Mouse (Mus musculus): Measurements from ENCODE around the gene Cdkn2d. TPM values are rescaled to one million over a fixed set of nuclear protein-coding genes. Genes with fewer than 3 reads are reported as not detected.

Gene Cdkn2d
- polyA plus RNA-seq, 1 experiment = 330 TPM

DNA sequence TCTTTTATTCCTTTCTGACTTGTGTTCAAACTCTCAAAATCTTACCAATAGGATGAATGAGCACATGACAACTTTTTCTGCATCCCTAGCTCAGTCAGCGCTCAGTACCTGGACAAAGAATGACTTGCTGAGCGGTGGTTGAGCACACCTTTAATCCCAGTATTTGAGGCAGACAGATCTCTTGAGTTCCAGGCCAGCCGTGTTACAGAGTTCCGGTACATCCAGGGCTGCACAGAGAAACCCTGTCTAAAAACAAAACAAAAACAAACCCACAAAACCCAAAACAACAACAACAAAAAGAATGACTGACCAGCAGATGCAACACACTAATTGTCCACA lies 29.0 kb upstream of the Cdkn2d start:
- peak overlapping the region; percentile 75 for H3K4me3 ChIP-seq (ENCODE audit: control insufficient read depth, insufficient read depth, low read length)
- TF ChIP-seq CTCF (IDR thresholded peaks at IDR 0.05; ENCODE audit: borderline replicate concordance, control insufficient read depth, extremely low read depth, insufficient read depth, low read length, poor library complexity) (no peak), POLR2A (IDR thresholded peaks at IDR 0.05; ENCODE audit: control insufficient read depth, extremely low read depth, insufficient read depth, low read length, poor library complexity) (no peak)
- H3K27me3 ChIP-seq (ENCODE audit: control insufficient read depth, insufficient read depth, low read length) = no peaks in the 10 kb centered on the region
- no peak for DNase-seq
- 12% methylated on average over 4 of the region's 4 CpGs for WGBS
- peaks cover 50% of the 10 kb centered on the region for H3K4me1 ChIP-seq (replicated peaks; ENCODE audit: control insufficient read depth, insufficient read depth, low read length)
- no peak overlapping the region for H3K27ac ChIP-seq (ENCODE audit: control insufficient read depth, insufficient read depth, low read length)
- no peaks in the 10 kb centered on the region for H3K36me3 ChIP-seq (ENCODE audit: control insufficient read depth, insufficient read depth, low read length)

DNA sequence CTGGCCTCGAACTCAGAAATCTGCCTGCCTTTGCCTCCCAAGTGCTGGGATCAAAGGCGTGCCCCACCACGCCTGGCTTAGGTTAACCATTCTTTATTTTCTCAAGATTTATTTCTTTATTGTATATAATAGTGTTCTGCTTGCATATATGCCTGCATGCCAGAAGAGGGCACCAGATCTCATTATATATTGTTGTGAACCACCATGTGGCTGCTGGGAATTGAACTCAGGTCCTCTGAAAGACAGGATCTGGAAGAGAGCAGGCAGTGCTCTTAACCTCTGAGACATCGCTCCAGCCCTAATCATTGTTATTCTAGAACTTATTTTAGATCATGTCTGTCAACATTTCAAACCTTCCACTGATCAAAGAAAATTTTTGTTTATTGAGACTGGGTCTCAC lies 28.3 kb upstream of the Cdkn2d start:
- WGBS = 92% methylated on average over 4 of the region's 4 CpGs
- no peak for TF ChIP-seq POLR2A (IDR thresholded peaks at IDR 0.05; ENCODE audit: control insufficient read depth, extremely low read depth, insufficient read depth, low read length, poor library complexity)
- TF ChIP-seq CTCF (IDR thresholded peaks at IDR 0.05; ENCODE audit: borderline replicate concordance, control insufficient read depth, extremely low read depth, insufficient read depth, low read length, poor library complexity) = no peak
- Histone ChIP-seq H3K27ac (ENCODE audit: control insufficient read depth, insufficient read depth, low read length) (peak overlapping the region; percentile 89; the same call in 1 of the 2 replicates), H3K4me1 (replicated peaks; ENCODE audit: control insufficient read depth, insufficient read depth, low read length) (peaks cover 47% of the 10 kb centered on the region), H3K36me3 (ENCODE audit: control insufficient read depth, insufficient read depth, low read length) (no peaks in the 10 kb centered on the region), H3K4me3 (ENCODE audit: control insufficient read depth, insufficient read depth, low read length) (no peak overlapping the region), H3K27me3 (ENCODE audit: control insufficient read depth, insufficient read depth, low read length) (no peaks in the 10 kb centered on the region)
- DNase-seq = no peak

DNA sequence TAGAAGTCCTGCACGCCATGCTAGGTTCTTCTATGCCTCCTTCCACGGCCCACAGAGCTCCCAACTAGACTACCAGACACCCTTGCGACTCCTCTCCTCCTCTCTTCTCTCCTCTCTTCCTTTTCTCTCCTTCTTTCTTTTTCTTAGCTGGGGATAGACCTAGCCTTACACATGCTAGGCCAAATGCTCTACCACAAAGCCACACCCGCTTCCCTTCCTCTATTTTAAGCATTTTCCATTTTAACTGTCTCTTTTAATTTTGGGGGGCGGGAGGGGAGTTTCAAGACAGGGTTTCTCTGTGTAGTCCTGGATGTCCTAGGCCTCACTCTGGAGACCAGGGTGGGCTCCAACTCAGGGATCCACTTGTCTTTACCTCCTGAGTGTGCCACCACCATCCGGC lies 27.6 kb upstream of the Cdkn2d start:
- Histone ChIP-seq H3K4me1 (replicated peaks; ENCODE audit: control insufficient read depth, insufficient read depth, low read length) (peaks cover 42% of the 10 kb centered on the region), H3K27me3 (ENCODE audit: control insufficient read depth, insufficient read depth, low read length) (no peaks in the 10 kb centered on the region), H3K36me3 (ENCODE audit: control insufficient read depth, insufficient read depth, low read length) (no peaks in the 10 kb centered on the region), H3K27ac (ENCODE audit: control insufficient read depth, insufficient read depth, low read length) (peak overlapping the region; percentile 89), H3K4me3 (ENCODE audit: control insufficient read depth, insufficient read depth, low read length) (no peak overlapping the region)
- TF ChIP-seq POLR2A (IDR thresholded peaks at IDR 0.05; ENCODE audit: control insufficient read depth, extremely low read depth, insufficient read depth, low read length, poor library complexity) (no peak), CTCF (IDR thresholded peaks at IDR 0.05; ENCODE audit: borderline replicate concordance, control insufficient read depth, extremely low read depth, insufficient read depth, low read length, poor library complexity) (no peak)
- WGBS = 21% methylated on average over 6 of the region's 6 CpGs
- no peak for DNase-seq

DNA sequence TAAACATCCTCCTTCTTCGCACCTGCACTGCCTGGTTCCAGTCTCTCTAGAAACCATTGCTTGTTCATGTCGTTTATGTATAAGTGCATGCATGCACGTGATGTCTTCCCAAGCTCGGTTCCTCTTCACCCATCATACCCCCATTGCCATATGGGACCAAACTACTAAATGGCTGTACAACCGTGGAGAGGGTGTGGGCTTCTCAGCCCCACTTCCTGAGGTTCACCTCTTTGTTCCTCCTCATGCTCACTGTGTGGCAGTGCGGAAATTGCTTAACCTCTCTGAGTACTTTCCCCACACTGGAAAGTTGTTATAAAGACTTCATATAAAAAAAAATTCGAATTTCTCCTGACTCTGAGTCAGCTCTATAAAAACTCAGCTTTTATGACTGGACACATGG lies 25.5 kb upstream of the Cdkn2d start:
- no peak for TF ChIP-seq POLR2A (IDR thresholded peaks at IDR 0.05; ENCODE audit: control insufficient read depth, extremely low read depth, insufficient read depth, low read length, poor library complexity)
- TF ChIP-seq CTCF (IDR thresholded peaks at IDR 0.05; ENCODE audit: borderline replicate concordance, control insufficient read depth, extremely low read depth, insufficient read depth, low read length, poor library complexity) = no peak
- Histone ChIP-seq H3K36me3 (ENCODE audit: control insufficient read depth, insufficient read depth, low read length) (no peaks in the 10 kb centered on the region), H3K27ac (ENCODE audit: control insufficient read depth, insufficient read depth, low read length) (peak overlapping the region; percentile 93), H3K27me3 (ENCODE audit: control insufficient read depth, insufficient read depth, low read length) (no peaks in the 10 kb centered on the region), H3K4me1 (replicated peaks; ENCODE audit: control insufficient read depth, insufficient read depth, low read length) (peaks cover 35% of the 10 kb centered on the region), H3K4me3 (ENCODE audit: control insufficient read depth, insufficient read depth, low read length) (no peak overlapping the region)
- WGBS = 8% methylated on average over 7 of the region's 7 CpGs
- DNase-seq = peak; percentile 55

DNA sequence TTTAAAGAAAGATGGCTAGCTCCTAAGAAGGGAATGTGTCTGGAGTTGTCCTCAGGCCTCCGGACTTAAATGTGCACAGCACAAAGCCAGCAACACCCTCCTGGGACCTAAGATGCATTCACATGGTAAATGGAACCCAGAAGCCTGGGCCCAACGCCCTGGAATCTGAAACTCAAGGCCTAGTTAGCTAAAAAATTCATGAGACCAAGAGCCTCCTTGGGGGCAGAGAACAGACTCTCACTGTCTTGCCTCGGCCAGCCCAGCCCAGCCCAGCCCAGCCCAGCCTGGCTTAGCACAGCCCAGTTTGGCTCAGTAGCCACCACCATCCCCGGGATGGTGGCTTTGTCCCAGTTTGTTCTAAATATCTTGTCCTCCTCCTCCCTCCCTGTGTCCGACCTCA lies 24.2 kb upstream of the Cdkn2d start:
- Histone ChIP-seq H3K27ac (ENCODE audit: control insufficient read depth, insufficient read depth, low read length) (peak overlapping the region; percentile 58; the same call in 1 of the 2 replicates), H3K36me3 (ENCODE audit: control insufficient read depth, insufficient read depth, low read length) (no peaks in the 10 kb centered on the region), H3K4me1 (replicated peaks; ENCODE audit: control insufficient read depth, insufficient read depth, low read length) (peaks cover 35% of the 10 kb centered on the region), H3K4me3 (ENCODE audit: control insufficient read depth, insufficient read depth, low read length) (no peak overlapping the region), H3K27me3 (ENCODE audit: control insufficient read depth, insufficient read depth, low read length) (no peaks in the 10 kb centered on the region)
- no peak for DNase-seq
- WGBS = 93% methylated on average over 5 of the region's 5 CpGs
- TF ChIP-seq CTCF (IDR thresholded peaks at IDR 0.05; ENCODE audit: borderline replicate concordance, control insufficient read depth, extremely low read depth, insufficient read depth, low read length, poor library complexity) (no peak), POLR2A (IDR thresholded peaks at IDR 0.05; ENCODE audit: control insufficient read depth, extremely low read depth, insufficient read depth, low read length, poor library complexity) (no peak)

DNA sequence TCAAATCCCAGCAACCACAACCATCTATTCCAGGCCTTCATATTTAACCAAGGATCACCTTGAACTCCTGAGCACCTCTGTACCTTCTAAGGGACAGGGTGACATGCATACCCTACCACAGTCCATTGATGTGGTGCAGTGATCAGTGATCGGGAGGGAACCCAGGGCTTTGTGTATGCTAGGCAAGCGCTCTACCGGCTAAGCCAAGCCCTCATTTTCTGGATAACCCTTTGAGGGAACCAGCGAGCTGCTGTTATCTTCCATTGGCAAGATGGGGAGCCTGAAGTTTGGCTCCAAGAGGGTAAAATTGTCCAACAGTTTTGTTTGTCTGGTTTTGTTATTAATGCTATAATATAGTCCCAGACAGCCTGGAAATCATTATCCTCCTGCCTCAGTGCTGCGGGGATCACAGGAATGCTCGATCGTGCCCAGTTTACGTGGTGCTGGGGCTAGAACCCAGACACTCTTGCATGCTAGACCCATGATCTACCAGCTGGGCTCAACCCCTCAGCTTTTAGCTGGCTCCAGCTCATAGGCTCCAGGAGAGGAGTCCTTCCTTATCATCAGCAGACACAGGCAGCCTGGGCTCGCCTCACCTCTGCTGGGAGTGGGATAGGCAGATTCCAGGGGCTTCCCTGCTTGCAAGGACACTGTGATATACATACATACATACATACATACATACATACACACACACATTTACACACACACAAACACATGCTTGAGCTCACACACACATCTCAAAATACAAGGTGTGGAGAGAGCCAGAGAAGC lies 23.3 kb upstream of the Cdkn2d start:
- DNase-seq = no peak
- TF ChIP-seq CTCF (IDR thresholded peaks at IDR 0.05; ENCODE audit: borderline replicate concordance, control insufficient read depth, extremely low read depth, insufficient read depth, low read length, poor library complexity) = no peak
- TF ChIP-seq POLR2A (IDR thresholded peaks at IDR 0.05; ENCODE audit: control insufficient read depth, extremely low read depth, insufficient read depth, low read length, poor library complexity) = no peak
- Histone ChIP-seq H3K4me3 (ENCODE audit: control insufficient read depth, insufficient read depth, low read length) (no peak overlapping the region), H3K27ac (ENCODE audit: control insufficient read depth, insufficient read depth, low read length) (no peak overlapping the region), H3K36me3 (ENCODE audit: control insufficient read depth, insufficient read depth, low read length) (no peaks in the 10 kb centered on the region), H3K4me1 (replicated peaks; ENCODE audit: control insufficient read depth, insufficient read depth, low read length) (peaks cover 34% of the 10 kb centered on the region), H3K27me3 (ENCODE audit: control insufficient read depth, insufficient read depth, low read length) (no peaks in the 10 kb centered on the region)
- 76% methylated on average over 9 of the region's 9 CpGs for WGBS

Data from thymus, adult 2 months (tissue).